Mouse (Mus musculus): Measurements from ENCODE around the gene Atp5d. TPM values are rescaled to one million over a fixed set of nuclear protein-coding genes. Genes with fewer than 3 reads are reported as not detected.

Atp5d gene
- polyA plus RNA-seq, 1 experiment from 2014 or later = 391 TPM

DNA sequence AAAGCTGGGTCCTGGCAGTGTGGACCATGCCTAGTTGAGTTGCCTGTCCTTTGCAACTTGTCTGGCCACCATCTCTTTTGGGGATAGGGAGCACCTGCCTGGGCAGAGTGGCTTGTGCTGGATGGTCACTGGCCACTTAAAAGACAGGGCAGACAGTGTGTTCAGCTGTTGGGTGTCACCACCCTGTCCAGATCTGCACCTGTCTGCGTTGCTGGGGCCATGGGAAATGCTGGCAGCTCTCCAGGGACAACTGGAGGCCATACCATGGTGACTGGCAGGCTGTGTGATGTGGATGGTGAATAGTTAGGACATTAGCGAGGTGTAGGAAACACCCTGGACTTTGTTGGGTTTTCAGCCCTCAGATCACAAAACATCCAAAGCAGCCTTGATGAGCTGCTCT is 18.3 kb upstream of the Atp5d start:
- peaks cover 40% of the 10 kb centered on the region for H3K4me1 ChIP-seq (replicated peaks)
- 78% methylated on average over 2 of the region's 2 CpGs for WGBS

DNA sequence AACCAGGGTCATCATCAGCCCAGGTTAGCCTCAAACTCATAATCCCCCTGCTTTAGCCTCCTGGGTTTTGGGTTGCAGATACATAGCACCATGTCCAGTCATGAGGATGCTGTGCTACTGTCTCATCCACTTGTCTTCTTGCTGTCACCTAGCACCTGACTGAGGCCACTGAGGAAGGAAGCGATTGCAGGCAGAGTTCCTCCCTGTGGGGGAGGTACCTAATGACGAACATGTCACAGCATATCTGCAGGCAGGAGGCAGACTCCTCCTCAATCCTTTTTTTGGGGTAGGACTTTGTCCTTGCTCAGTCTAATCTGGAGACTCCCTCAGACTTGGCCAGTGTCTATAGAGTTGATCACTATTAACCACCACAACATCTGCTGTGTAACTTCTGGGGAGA is 16.8 kb upstream of the Atp5d start:
- no peak overlapping the region for H3K9ac ChIP-seq (replicated peaks)
- H3K27me3 ChIP-seq = no peaks in the 10 kb centered on the region
- H3K4me3 ChIP-seq (replicated peaks) = no peak overlapping the region
- peaks cover 37% of the 10 kb centered on the region for H3K4me1 ChIP-seq (replicated peaks)
- peaks cover 59% of the 10 kb centered on the region for H3K36me3 ChIP-seq
- ATAC-seq = no peak
- no peak overlapping the region for H3K4me2 ChIP-seq (replicated peaks)
- H3K9me3 ChIP-seq = no peaks in the 10 kb centered on the region
- no peak overlapping the region for H3K27ac ChIP-seq
- 83% methylated on average over 2 of the region's 2 CpGs for WGBS

More for the DNA sequence above, 18.3 kb upstream of the Atp5d start:
- Histone ChIP-seq H3K27me3 (no peaks in the 10 kb centered on the region), H3K9me3 (no peaks in the 10 kb centered on the region), H3K9ac (replicated peaks) (0 out of 2 replicates have a peak overlapping the region, but pooled peaks have one; percentile 23), H3K4me3 (replicated peaks) (no peak overlapping the region), H3K27ac (no peak overlapping the region), H3K36me3 (peaks cover 44% of the 10 kb centered on the region), H3K4me2 (replicated peaks) (no peak overlapping the region)
- no peak for ATAC-seq

- no peak overlapping the region for H3K27ac ChIP-seq
These were observed 14.4 kb upstream of the Atp5d start for GRCm38 (mm10) chr10:80123932-80124562.

DNA sequence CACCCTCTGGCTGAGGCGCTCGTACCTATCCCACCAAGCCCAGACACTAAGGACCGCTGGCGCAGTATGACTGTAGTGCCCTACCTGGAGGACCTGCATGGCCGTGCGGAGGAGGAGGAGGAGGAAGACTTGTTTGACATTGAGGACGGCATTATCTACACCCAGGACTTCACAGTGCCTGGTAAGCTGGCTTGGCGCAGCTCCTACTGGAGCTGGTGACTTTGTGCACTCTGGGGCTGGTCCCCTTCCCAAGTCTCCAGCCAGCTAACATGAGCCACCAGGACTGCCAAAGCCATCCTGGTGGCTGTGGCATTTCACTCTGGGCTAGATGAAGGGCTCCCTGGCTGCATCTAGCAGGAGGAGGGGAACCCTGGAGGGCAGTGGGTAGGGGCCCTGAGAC is 10.5 kb upstream of the Atp5d start:
- H3K4me2 ChIP-seq (replicated peaks) = no peak overlapping the region
- peaks cover 18% of the 10 kb centered on the region for H3K4me1 ChIP-seq (replicated peaks)
- ATAC-seq = no peak
- 93% methylated on average over 8 of the region's 8 CpGs for WGBS
- no peak overlapping the region for H3K4me3 ChIP-seq (replicated peaks)
- no peaks in the 10 kb centered on the region for H3K9me3 ChIP-seq
- peaks cover 87% of the 10 kb centered on the region for H3K36me3 ChIP-seq
- H3K27me3 ChIP-seq = peaks cover 4% of the 10 kb centered on the region; the same call in 1 of the 2 replicates
- H3K27ac ChIP-seq = no peak overlapping the region
- no peak overlapping the region for H3K9ac ChIP-seq (replicated peaks)

More at GRCm38 (mm10) chr10:80123932-80124562, 14.4 kb upstream of the Atp5d start:
- Histone ChIP-seq H3K9me3 (no peaks in the 10 kb centered on the region), H3K9ac (replicated peaks) (no peak overlapping the region), H3K4me1 (replicated peaks) (peaks cover 13% of the 10 kb centered on the region), H3K4me2 (replicated peaks) (no peak overlapping the region), H3K27me3 (no peaks in the 10 kb centered on the region), H3K4me3 (replicated peaks) (no peak overlapping the region), H3K36me3 (peaks cover 72% of the 10 kb centered on the region)
- WGBS = 93% methylated on average over 9 of the region's 9 CpGs
- ATAC-seq = no peak

DNA sequence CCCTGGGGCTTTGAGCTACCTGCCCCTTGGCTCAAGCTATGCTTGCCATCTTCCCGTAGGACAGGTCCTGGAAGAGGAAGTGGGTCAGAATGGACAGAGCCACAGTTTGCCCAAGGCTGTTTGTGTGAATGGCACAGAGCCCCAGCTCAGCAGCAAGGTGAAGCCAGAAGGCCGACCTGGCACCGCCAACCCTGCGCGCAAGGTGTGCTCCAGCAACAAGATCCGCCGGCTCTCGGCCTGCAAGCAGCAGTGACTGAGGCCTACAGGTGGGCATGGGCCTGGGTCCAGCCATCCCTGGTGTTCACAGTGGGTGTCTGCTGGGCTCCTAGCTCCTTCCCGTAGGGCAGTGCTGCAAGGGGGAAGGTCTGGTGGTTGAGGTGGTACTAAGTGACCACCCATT is 8.6 kb upstream of the Atp5d start:
- WGBS = 97% methylated on average over 7 of the region's 9 CpGs
- Histone ChIP-seq H3K9me3 (no peaks in the 10 kb centered on the region), H3K4me2 (replicated peaks) (no peak overlapping the region), H3K36me3 (peaks cover 100% of the 10 kb centered on the region), H3K9ac (replicated peaks) (no peak overlapping the region), H3K4me1 (replicated peaks) (peaks cover 24% of the 10 kb centered on the region), H3K4me3 (replicated peaks) (no peak overlapping the region), H3K27ac (no peak overlapping the region), H3K27me3 (peaks cover 4% of the 10 kb centered on the region; the same call in 1 of the 2 replicates)
- no peak for ATAC-seq

GRCm38 (mm10) chr10:80130403-80131031 is 7.9 kb upstream of the Atp5d start:
- no peaks in the 10 kb centered on the region for H3K9me3 ChIP-seq
- no peak overlapping the region for H3K4me2 ChIP-seq (replicated peaks)
- 0 out of 2 replicates have a peak, but pooled peaks have one; percentile 7 for ATAC-seq
- no peak overlapping the region for H3K27ac ChIP-seq
- peaks cover 100% of the 10 kb centered on the region for H3K36me3 ChIP-seq
- peaks cover 24% of the 10 kb centered on the region for H3K4me1 ChIP-seq (replicated peaks)
- WGBS = 87% methylated on average over 18 of the region's 18 CpGs
- peaks cover 9% of the 10 kb centered on the region for H3K27me3 ChIP-seq
- H3K9ac ChIP-seq (replicated peaks) = no peak overlapping the region
- no peak overlapping the region for H3K4me3 ChIP-seq (replicated peaks)

DNA sequence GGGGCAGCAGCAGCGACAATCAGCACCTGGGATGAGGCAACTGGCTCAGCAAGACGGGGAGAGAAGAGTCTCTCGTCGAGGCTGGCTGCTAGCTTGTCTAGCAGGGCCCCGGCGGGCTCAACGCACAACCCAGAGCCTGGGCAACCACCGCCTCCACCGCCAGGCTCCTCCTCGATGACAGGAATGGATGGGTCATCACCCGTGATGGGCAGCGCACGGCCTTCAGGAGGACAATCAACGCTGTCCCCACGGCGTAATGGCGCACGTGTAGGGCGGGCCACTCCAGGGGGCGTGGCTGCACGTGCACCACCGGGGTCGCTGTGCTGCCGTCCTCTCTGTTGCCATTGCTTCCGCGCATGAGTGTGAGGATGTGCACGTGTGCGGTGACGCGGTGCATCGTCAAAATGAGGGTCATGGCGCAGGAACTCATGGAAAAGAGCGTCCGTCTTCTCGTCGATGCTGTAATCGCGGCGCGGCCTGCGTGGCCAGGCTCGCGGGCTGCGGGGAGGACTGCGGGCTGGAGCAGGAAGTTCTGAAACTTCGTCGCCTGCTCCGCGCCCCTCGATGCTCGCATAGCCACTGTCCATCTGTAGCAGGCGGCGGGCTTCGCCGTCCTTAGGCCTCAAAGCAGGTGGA is 7.0 kb upstream of the Atp5d start:
- H3K27me3 ChIP-seq = peaks cover 18% of the 10 kb centered on the region
- WGBS = 16% methylated on average over 55 of the region's 55 CpGs
- peaks cover 28% of the 10 kb centered on the region for H3K4me1 ChIP-seq (replicated peaks)
- H3K36me3 ChIP-seq = peaks cover 100% of the 10 kb centered on the region
- H3K4me3 ChIP-seq (replicated peaks) = peak overlapping the region; percentile 14; the same call in 1 of the 2 replicates
- H3K4me2 ChIP-seq (replicated peaks) = peak overlapping the region; percentile 29
- H3K9me3 ChIP-seq = no peaks in the 10 kb centered on the region
- peak overlapping the region; percentile 53; the same call in 1 of the 2 replicates for H3K9ac ChIP-seq (replicated peaks)
- ATAC-seq = peak; percentile 41
- H3K27ac ChIP-seq = no peak overlapping the region; the same call in 1 of the 2 replicates

- peaks cover 23% of the 10 kb centered on the region for H3K27me3 ChIP-seq
- no peak for ATAC-seq
- peak overlapping the region; percentile 53; the same call in 1 of the 2 replicates for H3K9ac ChIP-seq (replicated peaks)
- H3K36me3 ChIP-seq = peaks cover 95% of the 10 kb centered on the region
- no peaks in the 10 kb centered on the region for H3K9me3 ChIP-seq
- H3K27ac ChIP-seq = no peak overlapping the region; the same call in 1 of the 2 replicates
- peak overlapping the region; percentile 14; the same call in 1 of the 2 replicates for H3K4me3 ChIP-seq (replicated peaks)
- WGBS = 26% methylated on average over 27 of the region's 27 CpGs
- H3K4me2 ChIP-seq (replicated peaks) = peak overlapping the region; percentile 29
- peaks cover 33% of the 10 kb centered on the region for H3K4me1 ChIP-seq (replicated peaks)
These were observed 6.5 kb upstream of the Atp5d start for GRCm38 (mm10) chr10:80131952-80132350.

DNA sequence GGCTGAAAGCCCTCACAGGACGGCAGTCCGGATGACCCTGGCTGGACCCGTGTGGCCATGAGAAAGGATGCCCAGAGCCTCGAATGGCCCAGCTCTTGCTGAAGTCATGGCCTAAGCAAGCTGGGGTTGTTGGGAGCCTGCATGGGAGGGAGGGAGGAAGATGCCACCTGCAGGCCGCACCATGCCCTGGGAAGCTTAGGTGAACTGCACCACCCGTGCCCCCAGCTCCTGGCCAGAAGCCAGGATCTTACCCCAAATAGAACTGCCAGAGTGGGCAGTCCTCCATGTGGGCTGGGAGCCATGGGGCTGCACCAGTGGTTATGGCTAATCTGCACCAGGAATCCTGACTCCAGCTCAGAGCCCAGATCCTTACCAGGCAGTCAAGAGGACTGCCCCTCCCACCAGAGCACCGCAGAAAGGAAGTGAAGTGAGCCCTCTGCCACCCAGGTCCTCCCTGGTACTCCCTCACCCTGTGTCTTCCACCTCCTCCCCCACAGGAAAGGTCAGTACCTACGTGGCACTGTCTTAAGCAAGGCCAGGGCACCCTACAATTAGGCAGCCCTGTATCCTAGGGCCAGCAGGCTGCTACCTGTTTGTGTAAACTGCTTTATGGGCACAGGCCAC is 5.1 kb upstream of the Atp5d start:
- Histone ChIP-seq H3K36me3 (peaks cover 81% of the 10 kb centered on the region), H3K9me3 (no peaks in the 10 kb centered on the region), H3K9ac (replicated peaks) (no peak overlapping the region), H3K4me3 (replicated peaks) (no peak overlapping the region), H3K27ac (no peak overlapping the region), H3K4me2 (replicated peaks) (no peak overlapping the region), H3K27me3 (peaks cover 24% of the 10 kb centered on the region), H3K4me1 (replicated peaks) (peaks cover 47% of the 10 kb centered on the region)
- whole genome bisulfite sequencing = 74% methylated on average over 8 of the region's 8 CpGs
- no peak for ATAC-seq

DNA sequence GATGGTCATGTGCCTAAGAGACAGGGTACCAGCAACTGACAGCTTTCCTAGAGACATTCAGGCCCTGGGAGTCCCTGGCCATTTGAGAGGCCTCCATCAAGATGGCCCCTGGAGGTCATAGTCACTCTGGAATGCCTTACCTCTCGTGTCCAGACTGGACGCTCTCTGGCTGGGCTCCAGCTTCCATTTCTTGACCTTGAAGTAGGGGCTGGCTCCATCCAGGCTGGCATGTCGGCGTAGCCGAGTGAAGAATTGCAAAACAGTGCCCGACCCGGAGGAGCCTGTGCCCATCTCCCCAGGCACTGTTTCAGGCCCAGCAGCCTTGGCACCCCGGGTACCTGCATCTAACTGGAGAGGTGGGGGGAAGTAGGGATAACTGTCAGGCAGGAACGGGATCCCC is 4.0 kb upstream of the Atp5d start:
- Histone ChIP-seq H3K4me3 (replicated peaks) (no peak overlapping the region), H3K9me3 (no peaks in the 10 kb centered on the region), H3K4me1 (replicated peaks) (peaks cover 54% of the 10 kb centered on the region), H3K4me2 (replicated peaks) (no peak overlapping the region), H3K27me3 (peaks cover 24% of the 10 kb centered on the region), H3K9ac (replicated peaks) (no peak overlapping the region), H3K27ac (no peak overlapping the region), H3K36me3 (peaks cover 70% of the 10 kb centered on the region)
- WGBS = 89% methylated on average over 9 of the region's 9 CpGs
- no peak for ATAC-seq

DNA sequence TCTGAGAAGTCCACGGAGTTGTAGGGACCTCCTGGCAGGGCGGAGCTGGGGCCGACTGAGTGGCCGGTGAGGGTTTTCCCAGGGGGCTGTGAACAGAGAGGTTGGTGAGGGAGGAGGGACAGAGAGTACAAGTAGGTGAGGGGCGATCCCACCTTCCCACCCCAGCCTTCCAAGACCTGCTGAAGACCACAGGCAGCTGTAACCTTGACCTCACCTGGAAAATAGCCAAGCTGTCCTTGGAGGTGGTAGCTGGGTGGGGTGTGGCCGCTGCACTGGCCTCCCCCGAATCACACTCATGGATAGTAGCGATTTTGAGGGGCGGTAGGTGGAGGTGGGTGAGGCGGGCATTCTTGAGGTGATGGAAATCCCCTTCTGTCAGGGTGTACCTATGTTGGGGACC is 3.3 kb upstream of the Atp5d start:
- Histone ChIP-seq H3K27me3 (peaks cover 24% of the 10 kb centered on the region), H3K4me3 (replicated peaks) (no peak overlapping the region), H3K36me3 (peaks cover 63% of the 10 kb centered on the region), H3K9ac (replicated peaks) (no peak overlapping the region), H3K9me3 (no peaks in the 10 kb centered on the region), H3K27ac (no peak overlapping the region), H3K4me2 (replicated peaks) (no peak overlapping the region), H3K4me1 (replicated peaks) (peaks cover 57% of the 10 kb centered on the region)
- no peak for ATAC-seq
- WGBS = 90% methylated on average over 10 of the region's 10 CpGs

DNA sequence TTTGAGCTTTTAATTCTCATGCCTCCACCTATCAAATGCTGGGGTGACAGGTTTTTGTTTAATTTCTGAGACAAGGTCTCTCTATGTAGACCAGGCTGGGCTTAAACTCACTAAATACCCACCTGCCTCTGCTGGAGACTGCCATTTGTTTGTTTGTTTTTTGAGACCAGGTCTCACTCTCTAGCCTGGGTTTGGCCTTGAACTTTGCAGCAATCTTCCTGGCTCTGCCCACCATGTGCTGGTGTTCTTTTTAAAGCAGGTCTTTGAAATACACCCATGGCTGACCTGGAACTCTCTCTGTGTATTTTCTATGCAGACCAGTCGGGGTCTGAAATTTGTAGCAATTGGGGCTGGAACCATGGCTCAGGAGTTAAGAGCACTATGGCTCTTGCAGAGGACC is 2.8 kb upstream of the Atp5d start:
- peaks cover 58% of the 10 kb centered on the region for H3K36me3 ChIP-seq
- WGBS = 95% methylated on average over 1 of the region's 1 CpGs
- ATAC-seq = no peak
- H3K27me3 ChIP-seq = peaks cover 24% of the 10 kb centered on the region
- no peak overlapping the region for H3K9ac ChIP-seq (replicated peaks)
- no peak overlapping the region for H3K27ac ChIP-seq
- H3K4me3 ChIP-seq (replicated peaks) = no peak overlapping the region
- H3K4me2 ChIP-seq (replicated peaks) = no peak overlapping the region
- peaks cover 59% of the 10 kb centered on the region for H3K4me1 ChIP-seq (replicated peaks)
- no peaks in the 10 kb centered on the region for H3K9me3 ChIP-seq
